Mouse (Mus musculus) embryonic stem cell, embryonic (primary cell): ENCODE data around the gene Gpha2.

ENCODE experiments used
- CTCF ChIA-PET, 4 experiments: fragments of 300-600 bp in 2 of 4; fragments of 350-600 bp in 2 of 4; sonication (Branson Sonifier 250); formaldehyde crosslinking; loops; one replicate each; lab custom pipeline; 2022; ENCODE audit warnings: inconsistent platforms in 2 of 4; lab: Charles Lee
- POLR2A ChIA-PET, 4 experiments: fragments of 300-600 bp in 2 of 4; fragments of 350-600 bp in 2 of 4; sonication (Branson Sonifier 250); formaldehyde crosslinking; loops; one replicate each; lab custom pipeline; 2022; ENCODE audit warnings: antibody characterized with exemption in 4 of 4, inconsistent platforms in 1 of 4; lab: Charles Lee

Gene Gpha2

DNA sequence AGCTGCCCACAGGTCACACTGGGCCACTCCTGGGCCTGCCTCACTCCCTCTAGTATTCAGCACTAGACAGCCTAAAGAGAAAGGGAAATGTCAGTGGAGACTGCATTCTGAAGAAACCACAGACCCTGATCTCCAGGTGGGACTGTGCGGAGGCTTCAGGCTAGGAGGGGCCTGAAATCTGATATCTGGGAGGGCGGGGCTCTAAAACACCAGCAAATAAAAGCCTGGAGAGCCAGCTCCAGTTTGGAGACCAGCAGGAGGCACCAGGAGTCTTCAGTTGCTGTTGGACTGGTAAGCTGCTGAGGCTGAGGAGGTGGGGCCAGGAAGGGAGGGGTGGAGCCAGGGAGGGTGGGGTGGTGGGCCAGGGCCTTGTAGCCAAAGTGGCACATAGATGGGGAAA lies at the start of gene Gpha2:
Gene Gpha2, plus strand, starts transcription at position 246 of the 400 bp plus-strand sequence.
- ChIA-PET POLR2A (interaction anchor here in 3 of 4 experiments (0.6 to 2.9 kb wide), 38 partner anchors 8 to 763 kb away, joined by 3 to 17 read pairs (median 3); partner anchors contain the start of genes Atg2a (in 2 of the 3), Ppp2r5b (in 2 of the 3), Arl2 (in 1 of the 3) and Batf2 (in 1 of the 3)), CTCF (interaction anchor here (0.5 to 2.5 kb wide), 20 partner anchors 9 to 937 kb away, joined by 3 to 7 read pairs (median 4); partner anchors contain the start of genes Arl2 (in 3 of the 4), Batf2 (in 1 of the 4), Ppp2r5b (in 1 of the 4) and Znhit2 (in 1 of the 4))

DNA sequence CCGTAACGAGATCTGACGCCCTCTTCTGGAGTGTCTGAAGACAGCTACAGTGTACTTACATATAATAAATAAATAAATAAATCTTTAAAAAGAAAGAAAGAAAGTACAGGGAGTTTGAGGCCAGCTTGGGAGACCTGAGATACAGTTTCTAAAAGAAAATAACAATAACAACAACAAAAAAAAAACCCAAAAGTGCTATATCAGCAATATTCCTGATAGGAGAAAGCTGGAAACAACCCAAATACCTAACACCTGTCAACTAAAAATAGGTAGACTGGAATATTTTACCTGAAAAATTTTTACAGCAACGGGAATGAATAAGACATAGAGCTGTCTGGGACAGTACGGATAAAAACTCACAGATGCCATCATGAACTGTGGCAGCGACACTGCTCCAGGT lies 47.4 kb upstream of the Gpha2 start:
- CTCF ChIA-PET: interaction anchor here in 2 of 4 experiments (0.6 to 0.7 kb wide), 2 partner anchors 41 to 153 kb away, joined by 3 read pairs; no protein-coding TSS in a partner anchor
- POLR2A ChIA-PET: interaction anchor here in 2 of 4 experiments (0.7 kb wide), 2 partner anchors 67 to 288 kb away, joined by 3 read pairs; no protein-coding TSS in a partner anchor

- POLR2A ChIA-PET: no interaction called here
- CTCF ChIA-PET: interaction anchor here in 1 of 4 experiments (0.5 kb wide), 1 partner anchor 27 kb away, joined by 3 read pairs; no protein-coding TSS in a partner anchor
These were observed 44.6 kb upstream of the Gpha2 start for GRCm38 (mm10) chr19:6181629-6182028.

DNA sequence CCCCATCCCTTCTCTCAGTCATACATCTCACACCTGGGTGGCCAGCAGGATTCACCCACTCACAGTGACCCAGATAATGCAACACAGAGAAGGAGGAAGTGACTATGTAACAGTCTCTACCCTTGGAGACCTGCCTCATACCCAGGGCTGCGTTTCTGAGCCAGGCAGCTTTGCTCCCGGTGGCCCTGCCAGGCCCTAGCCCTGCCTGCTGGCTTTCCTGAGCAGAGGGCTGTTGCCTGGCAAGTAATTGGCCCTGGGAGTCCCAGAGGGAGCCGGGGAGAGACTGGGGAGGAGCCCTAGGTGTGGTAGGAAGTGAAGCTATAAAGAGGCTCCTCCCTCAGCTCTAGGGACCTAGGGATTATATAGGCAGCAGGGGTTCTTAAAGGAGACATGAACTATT lies 43.6 kb upstream of the Gpha2 start:
- CTCF ChIA-PET: interaction anchor here in 1 of 4 experiments (0.5 kb wide), 1 partner anchor 24 kb away, joined by 5 read pairs; no protein-coding TSS in a partner anchor
- POLR2A ChIA-PET: interaction anchor here in 1 of 4 experiments (1.2 kb wide), 1 partner anchor 164 kb away, joined by 3 read pairs; no protein-coding TSS in a partner anchor

GRCm38 (mm10) chr19:6184131-6184530 lies 42.0 kb upstream of the Gpha2 start, which contains the start of gene Majin:
TSS of gene Majin (plus strand) at chr19:6184388.
- ChIA-PET CTCF (interaction anchor here in 1 of 4 experiments (0.7 to 1.4 kb wide), 2 partner anchors 42 to 142 kb away, joined by 3 read pairs; partner anchors contain the start of gene Arl2), POLR2A (interaction anchor here (0.6 to 1.6 kb wide), 7 partner anchors 9 to 273 kb away, joined by 3 to 4 read pairs (median 4); partner anchors contain the start of genes Arl2 (in 1 of the 4), Cdca5 (in 1 of the 4), Snx15 (in 1 of the 4) and Tm7sf2 (in 1 of the 4))

GRCm38 (mm10) chr19:6204265-6204664 lies 21.9 kb upstream of the Gpha2 start:
- CTCF ChIA-PET: interaction anchor here in 1 of 4 experiments (0.6 kb wide), 1 partner anchor 284 kb away, joined by 3 read pairs; no protein-coding TSS in a partner anchor
- POLR2A ChIA-PET: no interaction called here

DNA sequence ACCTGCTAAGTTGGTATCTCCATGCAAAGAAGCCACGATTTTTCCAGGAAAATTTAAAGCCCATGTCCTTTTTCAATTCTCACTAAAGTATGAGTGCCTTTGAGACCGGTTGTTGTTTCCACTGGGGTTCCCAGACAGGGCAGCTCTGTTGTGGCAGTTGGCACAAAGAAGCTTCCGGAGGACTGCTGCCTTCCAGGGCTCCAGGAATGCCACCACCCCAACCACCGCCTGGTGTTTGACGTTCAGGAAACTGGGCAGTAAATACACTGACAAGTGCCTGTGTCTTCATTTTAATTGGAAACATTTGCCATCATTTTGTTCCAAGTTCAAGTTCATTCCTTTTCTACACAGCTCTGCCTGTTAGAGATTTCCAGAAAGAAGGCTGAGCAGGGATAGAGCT lies 19.5 kb upstream of the Gpha2 start:
- ChIA-PET POLR2A (interaction anchor here in 1 of 4 experiments (0.8 kb wide), 1 partner anchor 63 kb away, joined by 3 read pairs; no protein-coding TSS in a partner anchor), CTCF (no interaction called here)

DNA sequence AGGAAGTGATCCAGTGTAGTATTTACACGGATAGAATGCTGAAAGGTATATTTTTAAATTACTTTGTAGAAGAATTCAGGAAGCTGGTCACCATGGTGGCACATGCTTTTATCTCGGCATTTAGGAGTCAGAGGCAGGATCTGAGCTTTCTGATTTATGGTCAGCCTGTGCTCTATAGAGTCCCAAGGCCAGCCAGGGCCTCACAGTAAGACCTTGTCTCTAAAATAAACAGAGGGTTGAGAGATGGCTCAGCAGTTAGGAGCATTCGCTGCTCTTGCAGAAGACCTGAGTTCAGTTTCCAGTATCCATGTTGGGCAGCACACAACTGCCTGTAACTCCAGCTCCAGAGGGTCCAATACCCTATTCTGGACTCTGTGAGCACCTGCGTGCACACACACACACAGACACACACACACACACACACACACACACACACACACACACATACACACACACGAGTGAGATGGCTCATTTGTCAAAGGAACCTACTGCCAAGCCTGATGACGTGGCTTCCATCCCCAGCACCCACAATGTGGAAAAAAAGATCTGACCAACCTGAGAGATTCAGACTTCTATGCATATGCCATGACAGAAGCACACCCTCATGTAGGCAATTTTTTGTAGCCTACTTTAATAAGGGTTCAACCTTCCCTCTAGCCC lies 10.0 kb upstream of the Gpha2 start:
- ChIA-PET POLR2A (interaction anchor here in 1 of 4 experiments (0.6 to 1.4 kb wide), 3 partner anchors 14 to 475 kb away, joined by 3 to 4 read pairs (median 3); partner anchors contain the start of gene Ltbp3), CTCF (interaction anchor here in 2 of 4 experiments (0.6 to 1.9 kb wide), 2 partner anchors 10 to 741 kb away, joined by 4 to 5 read pairs; partner anchors contain the start of gene Gpha2 (in 1 of the 2))

DNA sequence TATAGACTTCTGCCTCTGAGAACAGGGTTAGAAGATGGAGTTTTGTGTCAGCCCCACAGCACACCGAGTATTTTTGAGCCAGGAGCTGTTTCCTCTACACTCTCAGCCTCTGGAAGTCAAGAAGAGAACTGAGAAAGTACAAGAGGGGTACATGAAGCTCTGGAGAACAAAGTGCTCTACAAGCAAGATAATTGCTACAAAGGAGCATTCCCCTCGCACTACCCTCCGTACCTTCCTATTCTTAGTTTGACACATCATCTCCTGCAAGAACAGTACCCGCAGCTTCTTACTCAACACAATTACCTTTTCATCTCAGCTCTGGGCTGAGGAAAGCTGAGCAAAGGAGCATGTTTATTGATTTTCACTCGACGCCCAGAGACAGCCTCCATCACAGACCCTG lies 7.6 kb upstream of the Gpha2 start:
- ChIA-PET POLR2A (interaction anchor here in 2 of 4 experiments (0.8 to 1.1 kb wide), 2 partner anchors 10 kb away, joined by 3 to 5 read pairs; no protein-coding TSS in a partner anchor), CTCF (interaction anchor here in 1 of 4 experiments (0.6 kb wide), 1 partner anchor 401 kb away, joined by 3 read pairs; no protein-coding TSS in a partner anchor)

DNA sequence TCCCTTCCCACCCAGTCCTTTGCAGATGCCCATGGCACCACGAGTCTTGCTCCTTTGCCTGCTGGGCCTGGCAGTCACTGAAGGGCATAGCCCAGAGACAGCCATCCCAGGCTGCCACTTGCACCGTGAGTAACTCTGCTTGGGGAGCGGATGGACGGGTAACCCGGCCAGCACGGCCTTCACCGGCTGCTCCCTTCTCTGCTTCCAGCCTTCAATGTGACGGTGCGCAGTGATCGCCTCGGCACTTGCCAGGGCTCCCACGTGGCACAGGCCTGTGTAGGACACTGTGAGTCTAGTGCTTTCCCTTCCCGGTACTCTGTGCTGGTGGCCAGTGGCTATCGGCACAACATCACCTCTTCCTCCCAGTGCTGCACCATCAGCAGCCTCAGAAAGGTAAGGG lies 583 bp downstream of the Gpha2 start:
- CTCF ChIA-PET: interaction anchor here (0.7 to 2.5 kb wide), 15 partner anchors 8 to 440 kb away, joined by 3 to 7 read pairs (median 4); partner anchors contain the start of genes Arl2 (in 2 of the 4), Batf2 (in 1 of the 4), Ppp2r5b (in 1 of the 4) and Znhit2 (in 1 of the 4)
- POLR2A ChIA-PET: interaction anchor here in 3 of 4 experiments (0.6 to 2.9 kb wide), 25 partner anchors 8 to 421 kb away, joined by 3 to 17 read pairs (median 3); partner anchors contain the start of genes Atg2a (in 2 of the 3), Arl2 (in 1 of the 3), Batf2 (in 1 of the 3) and Cdc42bpg (in 1 of the 3)

GRCm38 (mm10) chr19:6227864-6228263 lies 1.7 kb downstream of the Gpha2 start:
- ChIA-PET POLR2A (interaction anchor here (0.6 to 1.9 kb wide), 8 partner anchors 9 to 682 kb away, joined by 3 to 6 read pairs (median 4); partner anchors contain the start of gene Prdx5 (in 1 of the 4)), CTCF (interaction anchor here in 1 of 4 experiments (1.0 kb wide), 1 partner anchor 303 kb away, joined by 3 read pairs; the partner anchor contains the start of gene Cdc42ep2)

DNA sequence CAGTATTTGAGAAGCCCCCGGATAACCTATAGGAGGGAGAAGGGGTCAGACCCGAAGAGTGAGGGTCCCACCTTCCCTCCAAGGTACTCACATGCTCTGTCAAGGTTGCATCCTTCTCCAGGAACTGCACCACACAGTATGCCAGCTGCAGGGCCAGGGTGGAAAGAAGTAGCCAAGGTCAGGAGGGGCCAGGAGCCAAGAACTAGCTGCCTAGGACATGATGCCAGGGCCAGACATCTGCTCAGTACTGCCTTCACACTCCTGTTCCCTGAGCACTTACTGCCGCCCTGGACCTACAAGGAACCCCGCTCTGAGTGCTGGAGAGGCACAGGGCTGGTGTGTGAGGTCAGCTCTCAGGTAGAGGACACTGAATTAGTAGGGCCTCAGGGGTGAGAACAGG lies 4.2 kb downstream of the Gpha2 start:
- ChIA-PET CTCF (no interaction called here), POLR2A (interaction anchor here in 2 of 4 experiments (0.5 to 1.2 kb wide), 3 partner anchors 60 to 145 kb away, joined by 3 to 5 read pairs (median 3); partner anchors contain the start of gene Men1 (in 1 of the 2))

DNA sequence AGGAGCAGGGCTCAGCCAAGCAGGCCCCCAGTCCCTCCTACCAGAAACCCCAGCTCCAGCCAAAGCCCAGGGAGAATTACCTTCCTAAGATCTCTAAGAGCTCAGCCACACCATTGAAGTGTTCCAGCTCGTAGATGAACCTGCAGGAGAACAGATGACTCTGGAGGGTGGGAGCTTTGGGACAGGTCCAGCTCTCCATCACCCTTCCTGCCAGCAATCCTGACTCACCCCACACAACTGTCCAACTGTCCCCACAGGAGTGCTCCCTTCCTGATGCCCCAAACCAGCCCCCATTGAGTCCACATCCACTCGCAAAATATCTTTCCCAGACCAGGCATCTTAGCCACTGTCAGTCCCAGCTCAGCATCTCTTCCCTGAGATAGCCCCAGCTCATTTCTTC lies 4.9 kb downstream of the Gpha2 start:
- ChIA-PET POLR2A (interaction anchor here in 1 of 4 experiments (0.8 kb wide), 1 partner anchor 267 kb away, joined by 3 read pairs; the partner anchor contains the start of gene Pola2), CTCF (no interaction called here)

DNA sequence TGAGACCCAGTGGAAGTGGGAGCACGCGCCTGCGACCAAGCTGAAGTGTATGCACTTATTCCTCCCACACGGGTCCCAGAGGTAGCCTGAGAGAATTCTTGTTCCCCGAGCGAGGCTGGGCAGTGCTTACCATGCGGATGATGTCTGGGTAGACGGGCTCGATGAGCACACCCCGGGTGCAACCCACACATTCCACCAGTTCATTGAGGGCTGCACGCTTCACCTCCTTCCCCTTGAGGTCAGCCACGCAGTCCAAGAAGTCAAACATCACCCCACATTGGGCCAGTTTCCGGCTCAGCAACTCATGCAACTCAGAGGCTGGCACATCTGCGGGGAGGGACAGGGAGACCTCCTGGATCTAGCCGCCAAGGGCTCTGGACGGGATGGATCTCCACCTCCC lies 7.5 kb downstream of the Gpha2 start:
- POLR2A ChIA-PET: interaction anchor here in 2 of 4 experiments (0.5 to 2.9 kb wide), 9 partner anchors 8 to 292 kb away, joined by 3 to 17 read pairs (median 3); partner anchors contain the start of genes Arl2 (in 1 of the 2) and Gpha2 (in 1 of the 2)
- CTCF ChIA-PET: interaction anchor here in 1 of 4 experiments (2.8 kb wide), 1 partner anchor 92 kb away, joined by 8 read pairs; the partner anchor contains the start of gene Arl2

DNA sequence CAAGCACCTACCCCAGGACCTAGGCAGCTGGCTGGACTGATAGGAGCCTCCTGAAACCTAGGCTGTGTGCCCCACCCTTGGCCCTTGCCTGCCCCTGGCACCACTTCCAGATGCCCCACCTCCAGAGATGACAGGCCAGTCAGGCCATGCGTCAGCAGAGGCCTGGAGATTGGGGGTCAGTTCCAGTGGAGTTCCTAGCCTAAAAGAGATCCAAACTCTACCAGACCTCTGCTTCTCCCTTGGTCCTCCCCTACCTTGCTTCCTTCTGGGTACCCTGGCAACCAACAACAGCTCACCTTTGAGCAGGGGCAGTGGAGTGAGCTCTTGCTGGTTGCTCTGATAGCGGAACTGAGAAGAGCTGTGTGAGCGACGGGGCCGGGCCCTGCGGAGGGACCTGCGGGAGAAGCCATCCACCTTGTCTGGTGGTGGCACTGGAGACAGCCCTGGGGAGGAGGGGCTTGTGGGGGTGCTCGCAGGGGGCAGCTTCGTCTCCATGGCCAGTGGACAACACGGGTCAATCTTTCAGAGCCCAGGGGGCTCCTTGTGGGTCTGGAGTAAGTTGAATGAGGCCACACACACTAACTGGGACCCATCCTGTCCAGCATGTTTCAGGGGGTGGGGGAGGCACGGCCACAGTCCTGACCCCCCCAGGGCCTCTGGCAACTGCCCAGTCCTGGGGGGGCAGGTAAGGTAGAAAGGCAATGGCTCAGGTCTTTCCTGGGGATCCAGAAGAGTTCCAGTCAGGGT lies 8.3 kb downstream of the Gpha2 start:
- ChIA-PET CTCF (interaction anchor here in 2 of 4 experiments (1.0 to 2.8 kb wide), 6 partner anchors 8 to 217 kb away, joined by 3 to 8 read pairs (median 5); partner anchors contain the start of genes Arl2 (in 1 of the 2), Gpha2 (in 1 of the 2), Map4k2 (in 1 of the 2) and Tm7sf2 (in 1 of the 2)), POLR2A (interaction anchor here in 2 of 4 experiments (0.8 to 2.9 kb wide), 15 partner anchors 8 to 150 kb away, joined by 3 to 17 read pairs (median 6); partner anchors contain the start of genes Arl2 (in 2 of the 2), Gpha2 (in 2 of the 2), Batf2 (in 1 of the 2) and Cdca5 (in 1 of the 2))
